ENCODE assay signal across 13 mouse cellular contexts in the genomic region with DNA sequence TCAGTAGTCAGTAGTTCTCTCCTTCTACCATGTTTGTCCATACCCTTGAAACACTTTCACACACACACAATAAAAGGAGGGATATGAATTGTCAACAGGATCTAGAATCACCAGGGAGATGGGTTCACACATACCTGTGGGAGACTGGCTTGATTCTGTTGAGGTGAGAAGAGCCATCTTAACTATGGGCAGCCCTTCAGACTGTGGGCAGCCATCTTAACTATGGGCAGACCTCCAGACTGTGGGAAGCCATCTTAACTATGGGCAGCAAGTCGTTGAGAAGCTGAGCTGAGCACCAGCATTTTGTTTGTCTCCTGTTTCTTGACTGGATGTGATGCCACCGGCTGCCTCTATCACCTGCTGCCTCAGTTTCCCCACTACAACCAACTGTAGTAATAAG. TPM values are rescaled to one million over a fixed set of nuclear protein-coding genes. Genes with fewer than 3 reads are reported as not detected.
DNase-seq lines count a peak whose midpoint lies in the region.
"Had no signal": no experiment of that assay in that cellular context is flagged by ENCODE, and none has a peak within 500 bp of the region (broad histone marks: within the 10 kb centered on the region; RNA-seq: fewer than 3 reads in every experiment).

No protein-coding gene starts in this region.

- intact Hi-C loops in left cerebral cortex, postnatal 4 days (cut with DNase I) = no loop called here
- intact Hi-C loops in left cerebral cortex, postnatal 36 days (cut with DNase I) = no loop called here

- peak; percentile 53 to 64 for DNase-seq in cerebellum, postnatal 10 days
- DNase-seq in cerebellum, adult 8-10 months = no peak
- DNase-seq in left cerebral cortex, postnatal 4 days = peak; percentile 34
- no peak for DNase-seq in left cerebral cortex, postnatal 36 days (ENCODE audit: low spot score in 2 of 2)
- DNase-seq in R1 (ENCODE audit: low read depth, low spot score) = peak; percentile 83
- peak; percentile 31 for DNase-seq in naive thymus-derived CD4-positive, alpha-beta T cell, adult 2 months (ENCODE audit: low read depth)
- no peak for DNase-seq in frontal cortex, postnatal 14 days (ENCODE audit: low spot score in 2 of 2)
- DNase-seq in ovary, postnatal 36 days (ENCODE audit: low spot score) = no peak
- DNase-seq: embryo, embryonic 11 days; liver, postnatal 0 days; thymus, adult 2 months had no signal

RNA-seq across cellular contexts. Expression of gene Gm15517, which starts 10.1 kb away (rescaled TPM):
- total RNA-seq in left cerebral cortex, postnatal 4 days (2021) = not detected
- total RNA-seq in left cerebral cortex, postnatal 36 days (2021) = not detected
- total RNA-seq: heart, adult 8-10 months; left cerebral cortex, postnatal 14 days had no signal

RNA-seq across cellular contexts. Expression of gene Acp4, which starts 14.1 kb away (rescaled TPM):
- not detected for total RNA-seq in left cerebral cortex, postnatal 4 days (2021)
- not detected for total RNA-seq in left cerebral cortex, postnatal 36 days (2021)
- total RNA-seq: heart, adult 8-10 months; left cerebral cortex, postnatal 14 days had no signal

RNA-seq across cellular contexts. Expression of gene 2410002F23Rik, which starts 24.8 kb away (rescaled TPM):
- total RNA-seq in left cerebral cortex, postnatal 4 days (2021) = 100 to 1,000 TPM; 169 to 191 TPM
- 10 to 100 TPM; 70.3 to 70.5 TPM for total RNA-seq in left cerebral cortex, postnatal 36 days (2021)

RNA-seq across cellular contexts. Expression of gene 1700028J19Rik, which starts 24.8 kb away (rescaled TPM):
- total RNA-seq in left cerebral cortex, postnatal 4 days (2021) = under 1 TPM; 0.64 to 0.82 TPM
- 1 to 10 TPM; 1.4 to 2.1 TPM for total RNA-seq in left cerebral cortex, postnatal 36 days (2021)

RNA-seq across cellular contexts. Expression of gene Gm36864, which starts 35.3 kb away (rescaled TPM):
- total RNA-seq in left cerebral cortex, postnatal 4 days (2021) = not detected
- total RNA-seq in left cerebral cortex, postnatal 36 days (2021) = not detected
- total RNA-seq: heart, adult 8-10 months; left cerebral cortex, postnatal 14 days had no signal

Comparison
In these comparisons a context has a peak if more than half of its experiments do, and no peak if none do; other contexts are left out.
1. DNase-seq: peak in cerebellum, postnatal 10 days (2 of 2), left cerebral cortex, postnatal 4 days (single experiment), R1 (single experiment) and naive thymus-derived CD4-positive, alpha-beta T cell, adult 2 months (single experiment); none in cerebellum, adult 8-10 months (single experiment), left cerebral cortex, postnatal 36 days (0 of 2), frontal cortex, postnatal 14 days (0 of 2) and ovary, postnatal 36 days (single experiment).